Mouse (Mus musculus) cerebellum, adult 2 months (tissue): ENCODE measurements around the gene Birc5.

Source experiments
- CTCF ChIP-seq: fragments of 200-500 bp; IDR thresholded peaks from 2 replicates; pipeline ENCODE4 v1.5.1; 2011; ENCODE audit warnings: low read depth, mild to moderate bottlenecking, control low read depth, low read length, moderate library complexity, borderline replicate concordance; ENCODE audit not compliant: insufficient read depth
- POLR2A ChIP-seq: fragments of 200-500 bp; IDR thresholded peaks from 2 replicates; pipeline ENCODE4 v1.6.1; 2011; ENCODE audit warnings: low read length, control low read depth, borderline replicate concordance; ENCODE audit not compliant: insufficient read depth

DNA sequence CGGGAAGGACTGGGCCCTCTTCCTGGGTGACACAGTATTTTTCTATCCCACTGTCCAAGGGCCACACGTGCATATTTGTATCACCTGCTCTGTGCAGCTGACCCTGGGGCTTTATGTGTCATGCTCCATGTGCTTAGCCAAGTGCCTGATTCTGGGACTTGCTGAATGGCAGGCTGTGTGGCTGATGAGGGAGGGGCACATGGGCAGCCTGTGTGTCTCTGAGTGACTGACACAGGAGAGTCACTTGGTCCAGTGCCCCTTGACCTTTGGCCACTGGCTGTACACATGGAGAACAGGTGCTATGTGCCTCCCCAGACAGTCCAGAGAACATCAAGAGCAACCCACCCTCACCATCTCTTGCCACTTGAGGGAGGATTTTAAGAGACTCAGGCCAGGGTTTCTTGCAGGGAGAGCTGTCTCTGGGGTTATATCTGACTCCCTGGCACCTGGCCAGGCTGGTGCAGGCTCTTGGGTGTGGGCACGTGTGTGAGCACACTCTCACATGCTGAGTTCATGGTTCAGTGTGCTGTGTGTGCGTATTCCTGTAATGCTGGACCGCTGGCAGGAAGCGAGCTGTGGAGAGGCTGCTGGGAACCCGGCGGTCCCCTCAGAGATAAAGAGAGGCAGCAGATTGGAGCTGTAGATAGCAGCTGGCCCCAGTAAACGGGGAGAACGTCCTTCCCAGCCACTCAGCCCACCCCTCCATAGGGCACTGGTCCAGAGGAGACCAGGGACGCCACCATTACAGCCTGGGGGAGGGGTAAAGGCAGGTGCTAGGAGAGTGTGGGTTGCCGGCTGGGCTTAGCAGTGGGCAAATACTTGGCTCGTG, 29.1 kb downstream of the Birc5 start:
- no peak for TF ChIP-seq POLR2A
- TF ChIP-seq CTCF = no peak
